Mouse (Mus musculus): ENCODE measurements around the gene Oaz2.

Gene Oaz2

DNA sequence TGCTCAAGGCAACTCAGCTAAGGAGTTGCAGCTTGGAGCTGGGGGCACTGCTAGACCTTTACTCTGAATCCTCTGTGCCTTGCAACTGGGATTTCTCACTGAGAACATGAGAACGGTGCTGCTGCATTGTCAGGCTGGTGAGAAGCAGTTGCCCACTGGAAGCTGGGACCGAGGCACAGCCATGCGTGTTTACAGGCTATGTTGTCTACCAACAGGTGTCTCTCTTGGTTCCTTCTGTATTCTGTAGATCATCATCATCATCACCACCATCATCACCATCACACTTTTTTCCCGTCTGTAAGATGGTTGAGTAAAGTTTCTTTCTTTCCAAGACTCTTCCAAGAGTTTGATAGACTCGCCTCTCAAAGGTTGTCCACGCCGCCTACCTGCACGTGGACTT, at the start of gene Oaz2:
TSS of gene Oaz2 (plus strand) at position 301 of the 400 bp plus-strand sequence.
- DNase-seq (ENCODE audit: low spot score) = no peak

GRCm38 (mm10) chr9:65619311-65619710, 48.5 kb upstream of the Oaz2 start:
- DNase-seq (ENCODE audit: low spot score) = no peak

DNA sequence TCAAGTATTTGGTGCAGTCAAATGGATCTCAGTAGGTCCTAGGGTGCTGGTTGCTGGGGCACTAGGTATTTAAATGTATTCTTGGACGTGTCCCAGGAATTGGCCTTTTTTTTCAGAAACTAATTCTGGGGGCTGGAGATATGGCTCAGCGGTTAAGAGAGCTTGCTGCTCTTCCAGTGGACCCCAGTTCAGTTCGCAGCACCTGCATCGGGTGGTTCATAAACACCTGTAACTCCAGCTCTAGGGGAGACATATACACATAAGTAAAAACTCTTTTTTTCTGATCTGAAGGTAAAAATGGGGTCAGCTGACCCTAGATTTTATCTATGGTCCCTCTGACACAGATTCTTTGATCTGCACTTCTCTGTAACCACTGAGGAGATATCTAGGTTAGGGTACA, 46.6 kb upstream of the Oaz2 start:
- DNase-seq (ENCODE audit: low spot score) = no peak

DNA sequence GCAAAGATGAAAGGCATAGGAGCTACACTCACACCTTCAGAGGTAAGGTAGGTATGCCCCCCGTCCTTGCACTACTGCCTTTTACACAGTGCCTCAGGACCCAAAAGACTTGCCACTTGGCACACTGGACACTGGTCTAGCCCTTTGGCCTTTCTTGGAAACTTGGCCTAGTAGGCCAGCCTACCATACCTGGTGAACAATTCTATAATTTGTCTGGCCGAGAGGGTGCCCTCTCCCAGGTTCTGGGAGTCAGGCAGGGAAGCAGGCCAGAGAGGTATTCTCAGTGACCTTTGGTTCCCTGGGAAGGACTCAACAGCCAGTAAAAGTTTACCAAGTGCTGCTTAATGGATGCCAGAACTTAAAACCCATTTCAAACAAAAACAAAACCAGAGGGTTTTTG, 46.1 kb upstream of the Oaz2 start:
- DNase-seq (ENCODE audit: low spot score) = no peak

DNA sequence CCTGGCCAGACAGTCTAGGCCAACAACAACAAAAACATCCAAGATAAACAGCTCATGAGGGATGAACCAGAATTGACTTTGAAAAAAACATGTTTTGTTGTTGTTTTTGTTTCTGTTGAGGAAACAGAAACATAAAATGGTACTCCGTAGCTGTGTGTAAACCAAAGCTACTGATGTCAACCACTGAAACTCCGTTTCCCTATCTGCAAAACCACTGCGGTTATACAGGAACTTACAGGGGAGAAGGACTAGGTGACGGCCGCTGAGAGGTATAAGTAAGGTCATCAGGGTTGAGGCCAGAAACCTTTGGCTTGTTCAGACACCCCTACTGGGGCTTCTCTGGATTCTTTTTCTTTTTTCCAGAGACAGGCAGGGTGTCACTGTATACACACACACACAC, 45.0 kb upstream of the Oaz2 start:
- DNase-seq (ENCODE audit: low spot score) = no peak

GRCm38 (mm10) chr9:65624266-65624665, 43.5 kb upstream of the Oaz2 start:
- DNase-seq (ENCODE audit: low spot score) = no peak

DNA sequence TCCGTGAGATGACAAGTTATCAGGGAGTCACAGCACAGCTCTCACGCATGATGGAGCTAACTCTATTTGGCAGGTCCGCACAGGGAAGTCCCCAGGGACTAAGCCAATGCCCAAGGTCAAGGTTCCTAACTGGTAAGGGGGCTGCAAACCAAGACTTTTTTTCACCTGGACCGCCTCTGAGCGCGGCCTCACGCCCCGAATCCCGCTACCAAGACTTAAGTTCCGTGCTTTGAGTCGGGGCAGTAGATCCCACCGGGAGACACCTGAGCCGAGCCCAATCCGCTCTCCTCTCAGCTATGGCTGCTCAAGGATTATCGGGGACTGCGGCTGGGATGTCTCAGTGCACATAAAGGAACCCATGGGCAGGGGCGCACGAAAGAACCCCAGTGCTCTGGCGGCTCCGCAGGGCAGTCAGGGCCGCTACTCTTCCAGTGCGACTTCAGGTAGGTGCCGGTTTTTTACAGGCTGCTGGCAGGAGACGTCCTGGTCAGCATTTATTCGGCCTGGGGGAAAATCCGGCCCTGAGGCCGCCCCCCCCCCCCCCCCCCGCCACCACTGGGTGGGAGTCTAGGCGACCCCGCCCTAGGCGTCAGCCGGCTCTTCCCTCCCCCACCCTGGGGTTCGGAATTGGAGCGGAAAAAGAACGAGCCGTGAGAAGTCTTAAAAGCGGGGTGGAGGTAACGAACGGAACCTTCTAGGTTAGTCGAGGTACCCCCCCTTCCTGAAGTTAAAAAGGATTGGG, 38.6 kb upstream of the Oaz2 start, which contains the start of gene Rbpms2:
TSS of gene Rbpms2 (plus strand) at position 624 of the 742 bp plus-strand sequence.
- no peak for DNase-seq (ENCODE audit: low spot score)

DNA sequence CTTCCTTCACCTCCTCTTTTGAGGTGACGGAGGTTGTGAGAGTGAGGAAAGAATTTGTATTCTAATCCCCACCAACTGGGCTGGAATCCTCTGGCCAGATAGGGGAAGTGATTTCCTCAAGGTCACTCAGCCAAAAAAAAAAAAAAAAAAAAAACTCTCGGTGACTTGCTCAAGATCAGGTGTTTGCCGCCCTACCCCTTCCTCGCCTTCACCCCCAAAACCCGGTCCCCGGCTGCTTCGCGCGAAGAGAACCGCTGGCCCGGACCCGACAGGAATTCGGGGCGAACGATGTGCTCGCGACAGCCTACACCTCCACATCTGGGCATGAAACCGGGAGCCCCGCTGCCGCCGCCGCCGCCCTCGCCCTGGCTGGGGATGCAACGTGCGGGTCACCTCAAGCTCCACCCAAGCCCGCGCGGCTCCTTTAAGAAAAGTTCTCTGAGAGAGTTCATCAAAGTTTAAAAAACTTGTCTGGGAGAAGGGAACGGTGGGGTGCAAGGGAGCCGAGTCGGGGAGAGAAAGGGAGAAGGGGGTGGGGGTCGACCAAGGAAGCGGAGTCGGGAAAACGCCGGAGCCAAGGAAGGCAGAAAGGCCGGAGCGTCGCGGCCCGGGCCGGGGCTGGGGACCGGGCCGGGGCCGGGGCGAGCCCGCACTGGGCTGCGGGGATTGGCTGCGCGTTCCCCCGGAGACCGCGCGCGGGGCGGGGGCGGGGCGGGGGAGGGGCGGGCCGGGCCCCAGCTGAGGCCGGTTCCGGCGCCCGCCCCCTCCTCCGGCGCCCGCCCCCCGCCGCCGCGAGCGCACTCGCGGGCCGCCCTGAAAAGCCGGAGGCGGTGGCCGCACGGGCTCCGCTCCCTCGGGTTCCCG, 37.8 kb upstream of the Oaz2 start:
- peak; percentile 50 for DNase-seq (ENCODE audit: low spot score)

DNA sequence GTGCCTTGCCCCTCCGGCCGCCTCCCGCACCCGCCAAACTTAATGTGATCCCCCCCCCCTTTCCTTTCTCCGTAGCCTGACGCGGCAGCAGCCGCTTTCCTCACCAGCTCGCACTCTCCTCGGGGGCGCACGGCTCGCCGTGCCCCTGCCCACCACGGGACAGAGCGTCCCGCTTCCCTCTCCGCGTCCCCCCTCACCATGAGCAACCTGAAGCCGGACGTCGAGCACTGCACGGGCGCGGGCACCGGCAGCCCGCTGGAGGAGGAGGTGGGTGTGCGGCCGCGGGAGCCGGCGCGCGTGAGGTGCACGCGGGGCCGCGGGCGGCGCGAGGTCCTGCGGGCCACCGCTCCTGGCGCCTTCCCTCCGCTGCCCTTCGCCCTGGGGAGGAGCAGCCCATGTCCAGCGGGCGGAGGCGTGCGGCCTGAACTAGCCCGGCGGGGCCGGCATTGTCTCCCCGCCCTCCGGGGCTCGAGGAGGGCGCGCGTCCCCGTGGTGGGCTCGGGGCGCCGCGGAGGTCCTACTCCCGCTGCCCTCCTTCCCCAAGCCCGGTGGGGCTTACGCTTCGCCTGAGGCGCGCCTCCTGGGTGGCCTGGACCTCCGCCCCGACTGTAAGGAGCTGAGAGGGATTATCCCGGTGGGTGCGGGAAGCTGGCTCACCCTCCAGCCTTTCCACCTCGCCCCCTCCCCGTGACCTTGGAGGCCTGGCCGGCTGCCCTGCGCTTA, 37.0 kb upstream of the Oaz2 start:
- DNase-seq (ENCODE audit: low spot score) = no peak

DNA sequence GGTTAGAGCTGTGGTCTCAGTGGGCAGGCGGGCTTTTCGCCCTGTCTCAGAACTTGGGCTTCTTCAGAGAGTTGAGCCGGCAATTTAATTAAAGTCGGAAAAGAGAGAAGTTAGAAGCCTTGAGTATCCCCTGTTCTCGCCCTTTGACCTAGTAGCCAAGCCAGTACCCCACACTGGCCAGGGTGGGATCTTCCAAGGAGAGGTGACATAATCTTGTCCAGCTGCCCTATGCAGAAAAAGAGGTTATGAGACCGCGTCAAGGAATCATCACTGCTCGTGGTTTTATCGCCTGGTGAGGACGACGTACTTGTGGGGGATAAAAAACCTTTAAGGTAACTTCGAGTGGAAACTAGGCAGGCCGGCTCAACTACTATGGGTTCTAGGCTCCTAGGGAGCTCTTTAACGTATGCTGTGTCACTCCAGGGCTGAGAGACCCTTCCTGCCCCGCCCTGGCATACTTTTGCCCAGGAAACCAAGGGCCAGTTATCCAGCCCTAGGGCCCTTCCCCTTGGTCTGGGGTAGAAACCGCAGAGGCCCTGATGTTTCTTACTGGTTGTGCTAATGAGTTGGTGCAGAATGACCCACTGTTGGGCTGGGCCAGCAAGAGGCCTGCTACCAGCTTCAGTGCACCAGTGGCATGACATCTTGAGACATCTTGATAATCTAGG, 36.3 kb upstream of the Oaz2 start:
- DNase-seq (ENCODE audit: low spot score) = no peak

DNA sequence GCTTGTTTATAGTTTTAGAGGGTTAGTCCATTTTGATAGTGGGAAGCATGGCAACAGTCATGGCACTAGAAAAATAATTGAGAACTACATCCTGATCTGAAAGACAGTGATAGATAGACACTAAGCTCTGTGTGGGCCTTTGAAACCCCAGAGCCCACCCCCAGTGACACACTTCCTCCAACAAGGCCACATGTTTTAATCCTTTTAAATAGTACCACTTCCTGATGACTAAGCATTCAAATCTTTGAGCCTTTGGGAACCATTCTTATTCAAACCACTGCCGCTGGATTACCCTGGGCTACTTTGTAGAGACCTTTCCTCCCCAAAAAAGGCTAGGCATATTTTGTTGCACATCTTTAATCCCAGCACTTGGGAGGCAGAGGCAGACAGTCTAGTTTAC, 32.0 kb upstream of the Oaz2 start:
- DNase-seq (ENCODE audit: low spot score) = no peak

GRCm38 (mm10) chr9:65636926-65637325, 30.9 kb upstream of the Oaz2 start:
- DNase-seq (ENCODE audit: low spot score) = no peak

DNA sequence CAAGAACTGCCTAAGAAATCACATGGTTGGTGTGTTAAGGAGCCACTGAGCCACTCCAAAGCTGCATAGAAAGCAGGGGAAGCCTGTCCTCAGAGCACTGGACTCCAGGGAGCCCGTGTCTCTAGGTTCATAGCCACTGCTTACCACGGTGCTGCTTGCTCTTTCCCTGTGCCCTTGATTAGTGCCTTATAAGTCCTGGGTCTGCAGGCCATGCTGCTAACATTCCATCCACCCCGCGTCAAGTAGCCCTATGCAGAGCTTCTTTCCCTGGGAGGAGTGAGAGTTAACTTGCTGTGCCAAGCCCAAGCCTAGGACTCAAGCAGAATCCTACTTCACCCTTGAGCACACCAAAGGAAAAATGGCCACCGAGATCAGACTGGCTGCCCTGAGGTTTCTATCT, 28.7 kb upstream of the Oaz2 start:
- no peak for DNase-seq (ENCODE audit: low spot score)

- no peak for DNase-seq (ENCODE audit: low spot score)
These were observed 26.9 kb upstream of the Oaz2 start for GRCm38 (mm10) chr9:65640838-65641410.

DNA sequence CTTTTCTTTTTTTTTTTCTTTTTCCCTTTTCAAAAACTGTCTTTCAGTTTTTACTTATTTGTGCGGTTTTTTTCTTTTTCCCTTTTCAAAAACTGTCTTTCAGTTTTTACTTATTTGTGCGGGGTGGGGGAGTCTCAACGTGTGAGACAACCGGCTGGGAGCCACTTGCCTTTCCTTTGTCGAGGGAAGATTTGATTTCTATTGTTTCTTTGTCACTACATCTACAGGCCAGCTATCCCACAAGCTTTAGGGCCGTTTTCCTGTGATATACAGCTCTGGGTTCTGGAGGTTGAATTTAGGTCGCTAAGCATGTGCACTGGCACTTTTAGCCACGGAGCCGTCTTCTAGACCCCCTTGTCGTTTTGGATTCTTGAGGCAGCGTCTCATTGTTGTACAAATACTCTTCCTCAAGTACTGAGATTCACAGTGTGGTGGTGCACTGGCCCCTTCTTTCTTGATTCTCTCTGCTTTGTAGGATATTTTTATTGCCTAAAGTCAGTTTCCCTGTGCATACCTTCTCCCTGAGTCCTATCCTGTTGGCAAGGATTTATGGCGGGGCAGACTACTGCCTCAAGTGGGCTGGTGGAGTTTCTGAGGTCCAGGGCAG, 26.3 kb upstream of the Oaz2 start:
- no peak for DNase-seq (ENCODE audit: low spot score)

DNA sequence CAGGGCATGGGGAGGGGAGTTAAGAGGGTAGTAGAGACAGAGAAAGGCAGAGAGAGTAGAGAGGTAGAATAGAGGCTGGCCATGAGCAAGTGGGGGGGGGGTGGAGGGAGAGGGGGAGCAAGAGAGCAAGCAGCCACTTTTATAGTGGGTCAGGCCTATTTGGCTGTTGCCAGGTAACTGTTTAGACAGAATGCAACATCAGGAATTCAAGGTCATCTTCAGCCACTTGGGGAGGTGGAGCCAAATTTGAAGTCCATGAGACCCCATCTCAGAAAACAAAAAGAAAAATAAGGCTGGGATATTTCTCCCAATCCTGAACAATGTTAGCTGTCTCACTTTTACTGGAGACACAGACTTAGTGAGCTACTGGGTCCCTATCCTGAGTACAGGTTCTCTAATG, 25.3 kb upstream of the Oaz2 start:
- no peak for DNase-seq (ENCODE audit: low spot score)

DNA sequence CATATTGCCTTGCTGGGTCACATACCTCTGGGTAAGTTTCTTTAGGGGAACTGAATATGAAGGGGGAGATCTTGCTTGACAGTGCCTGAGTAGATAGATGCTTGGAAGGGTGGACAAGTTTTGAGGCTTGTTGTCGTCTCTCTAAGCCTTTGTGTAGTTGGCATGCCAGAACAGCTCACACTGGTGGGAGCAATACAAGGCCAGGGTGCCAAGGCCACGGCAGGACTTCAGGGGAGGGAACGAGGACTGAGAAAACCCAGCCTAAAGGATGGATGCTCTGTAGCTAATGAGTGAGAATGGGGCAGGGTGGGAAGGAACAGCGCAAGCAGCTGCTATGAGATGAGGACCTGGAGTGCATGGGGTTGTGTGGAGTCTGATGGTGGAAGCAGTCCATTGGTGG, 22.8 kb upstream of the Oaz2 start:
- no peak for DNase-seq (ENCODE audit: low spot score)

DNA sequence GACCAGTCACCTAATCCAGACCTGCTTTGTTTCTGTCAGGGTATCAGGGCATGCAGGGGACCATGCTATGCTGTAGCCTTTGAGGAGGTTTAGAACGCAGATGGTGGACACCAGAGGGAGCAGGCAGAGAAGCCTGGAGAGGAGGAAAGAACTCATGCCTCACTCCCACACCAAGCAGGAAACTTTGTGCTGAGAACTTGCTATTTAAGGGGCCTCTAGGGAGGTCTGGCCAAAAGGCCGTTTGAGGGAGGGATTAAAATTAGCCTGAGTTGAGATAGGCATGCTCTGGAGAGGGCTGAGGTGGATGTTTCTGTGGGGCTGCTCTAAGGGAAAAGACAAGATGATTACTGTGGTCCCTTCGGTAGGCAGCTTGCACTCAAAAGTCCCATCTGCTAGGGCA, 21.8 kb upstream of the Oaz2 start:
- DNase-seq (ENCODE audit: low spot score) = no peak

DNA sequence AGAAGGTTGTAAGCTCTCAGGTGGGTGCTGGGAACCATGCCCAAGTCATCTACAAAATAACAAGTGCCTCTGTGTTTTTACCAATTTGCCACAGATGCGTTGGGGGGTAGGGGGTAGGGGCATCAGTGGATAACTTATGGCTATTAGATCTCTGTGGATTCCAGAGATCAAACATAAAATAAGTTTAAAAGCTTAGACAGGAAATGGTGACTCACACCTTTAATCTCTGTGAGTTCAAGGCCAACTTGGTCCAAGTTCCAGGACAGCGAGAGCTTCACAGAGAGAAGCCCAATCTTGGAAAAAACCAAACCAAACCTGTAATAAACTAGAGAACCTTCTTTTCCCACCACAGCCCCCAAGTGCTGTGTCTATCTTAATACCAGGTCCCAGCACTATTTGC, 21.0 kb upstream of the Oaz2 start:
- no peak for DNase-seq (ENCODE audit: low spot score)

- no peak for DNase-seq (ENCODE audit: low spot score)
These were observed 19.1 kb upstream of the Oaz2 start for GRCm38 (mm10) chr9:65648730-65649129.

DNA sequence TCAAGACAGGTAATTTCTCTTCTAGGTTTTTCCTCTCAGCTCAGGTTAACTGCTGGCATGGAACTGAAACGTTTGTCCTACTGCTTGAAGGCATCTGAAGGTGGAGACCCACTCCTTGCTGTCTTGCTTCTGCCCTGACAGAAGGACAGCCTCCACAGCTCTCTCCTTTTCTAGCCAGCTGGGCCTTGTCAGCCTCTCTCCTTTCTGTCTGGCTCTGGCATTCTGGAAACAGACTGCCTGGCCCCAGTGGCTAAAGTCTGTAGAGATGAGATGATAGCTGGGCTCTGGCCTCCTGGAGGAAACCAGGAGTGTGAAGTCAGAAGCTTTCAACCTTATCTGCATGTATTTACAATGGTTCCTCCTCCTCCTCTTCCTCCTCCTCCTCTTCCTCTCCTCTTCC, 17.8 kb upstream of the Oaz2 start:
- DNase-seq (ENCODE audit: low spot score) = no peak
